Mouse (Mus musculus) CH12.LX (cell line): ENCODE results near the gene Adam17. TPM values are rescaled to one million over a fixed set of nuclear protein-coding genes. Genes with fewer than 3 reads are reported as not detected.

ENCODE experiments used
- DNase-seq: peaks from one replicate; pipeline ENCODE4 v3.0.0-alpha.2; 2013; ENCODE audit errors: extremely low read depth
- H3K27ac ChIP-seq: 2 replicates; pipeline ENCODE4 v1.5.1; 2012; ENCODE audit warnings: low read depth, mild to moderate bottlenecking, control low read depth, moderate library complexity; ENCODE audit not compliant: insufficient read depth
- H3K27me3 ChIP-seq: replicated peaks from 2 replicates; pipeline ENCODE3; 2012; ENCODE audit warnings: inconsistent platforms
- H3K36me3 ChIP-seq, 2 experiments: replicated peaks in 1 of 2; 2 replicates each; pipeline versions ENCODE3 to v1.6.1; 2012; ENCODE audit warnings: inconsistent platforms in 1 of 2, low read length in 1 of 2, mild to moderate bottlenecking in 1 of 2, mixed read lengths in 1 of 2, moderate library complexity in 1 of 2; ENCODE audit not compliant: control insufficient read depth in 1 of 2, insufficient read depth in 1 of 2
- H3K4me1 ChIP-seq, 2 experiments: 2 replicates each; pipeline ENCODE4 v1.6.1; 2012; ENCODE audit warnings: inconsistent platforms in 1 of 2, moderate library complexity in 1 of 2; ENCODE audit not compliant: insufficient read depth in 2 of 2, control insufficient read depth in 1 of 2
- H3K4me2 ChIP-seq: 2 replicates; pipeline ENCODE4 v1.6.1; 2012; ENCODE audit warnings: low read depth, mild to moderate bottlenecking, control low read depth; ENCODE audit not compliant: poor library complexity, insufficient read depth, severe bottlenecking
- H3K4me3 ChIP-seq, 3 experiments: fragments of 150-350 bp in 1 of 3; sonication (generic) in 1 of 3; replicated peaks in 1 of 3; 2 replicates each; pipeline versions ENCODE3 to v1.5.1; 2011 to 2012; ENCODE audit warnings: low read depth in 2 of 3, low read length in 2 of 3, mild to moderate bottlenecking in 2 of 3, moderate library complexity in 2 of 3, control low read depth in 1 of 3, improper control_type of control experiment in 1 of 3, inconsistent platforms in 1 of 3, mixed read lengths in 1 of 3; ENCODE audit not compliant: poor library complexity in 1 of 3
- H3K79me2 ChIP-seq: replicated peaks from 2 replicates; pipeline ENCODE4 v1.6.1; 2012; ENCODE audit warnings: mild to moderate bottlenecking, moderate library complexity; ENCODE audit not compliant: control insufficient read depth, poor library complexity, insufficient read depth, severe bottlenecking; ENCODE audit errors: extremely low read depth
- H3K9ac ChIP-seq: 2 replicates; pipeline ENCODE4 v1.6.1; 2012; ENCODE audit warnings: low read depth, mild to moderate bottlenecking, control low read depth, moderate library complexity; ENCODE audit not compliant: insufficient read depth
- H3K9me3 ChIP-seq: replicated peaks from 2 replicates; pipeline ENCODE3; 2012; ENCODE audit warnings: low read length, inconsistent platforms, mixed read lengths
- CHD1 ChIP-seq: IDR thresholded peaks from 2 replicates; pipeline ENCODE4 v1.6.1; 2012; ENCODE audit warnings: low read depth, low read length, improper control_type of control experiment, inconsistent platforms
- CHD2 ChIP-seq: IDR thresholded peaks from 2 replicates; pipeline ENCODE4 v1.6.1; 2011; ENCODE audit warnings: low read length, improper control_type of control experiment
- CTCF ChIP-seq, 2 experiments: IDR thresholded peaks in 1 of 2; conservative IDR thresholded peaks in 1 of 2; 2 replicates each; pipeline ENCODE4 v1.5.1; 2011 to 2012; ENCODE audit warnings: low read depth in 2 of 2, low read length in 2 of 2, improper control_type of control experiment in 1 of 2, inconsistent platforms in 1 of 2, mild to moderate bottlenecking in 1 of 2, moderate library complexity in 1 of 2
- E2F4 ChIP-seq: IDR thresholded peaks from 2 replicates; pipeline ENCODE4 v1.6.1; 2011; ENCODE audit warnings: low read depth, low read length, improper control_type of control experiment; ENCODE audit not compliant: insufficient replicate concordance
- ELF1 ChIP-seq: IDR thresholded peaks from 2 replicates; pipeline ENCODE4 v1.6.1; 2014; ENCODE audit warnings: low read depth, mild to moderate bottlenecking, inconsistent platforms, low read length, improper control_type of control experiment
- EP300 ChIP-seq: IDR thresholded peaks from 2 replicates; pipeline ENCODE4 v1.6.1; 2011; ENCODE audit warnings: low read length, improper control_type of control experiment
- ETS1 ChIP-seq: conservative IDR thresholded peaks from 2 replicates; pipeline ENCODE4 v1.6.1; 2012; ENCODE audit warnings: low read depth, mild to moderate bottlenecking, inconsistent platforms, low read length, improper control_type of control experiment, moderate library complexity
- GABPA ChIP-seq: IDR thresholded peaks from 2 replicates; pipeline ENCODE4 v1.6.1; 2012; ENCODE audit warnings: low read depth, low read length, improper control_type of control experiment, inconsistent platforms; ENCODE audit not compliant: insufficient replicate concordance
- JUN ChIP-seq: IDR thresholded peaks from 2 replicates; pipeline ENCODE4 v1.6.1; 2011; ENCODE audit warnings: low read depth, mild to moderate bottlenecking, low read length, improper control_type of control experiment, moderate library complexity; ENCODE audit not compliant: insufficient read depth
- JUND ChIP-seq: conservative IDR thresholded peaks from 2 replicates; pipeline ENCODE4 v1.6.1; 2011; ENCODE audit warnings: low read depth, low read length, improper control_type of control experiment
- KAT2A ChIP-seq: IDR thresholded peaks from 2 replicates; pipeline ENCODE4 v1.6.1; 2012; ENCODE audit warnings: low read length, improper control_type of control experiment, inconsistent platforms; ENCODE audit not compliant: insufficient replicate concordance
- MAFK ChIP-seq: IDR thresholded peaks from 2 replicates; pipeline ENCODE4 v1.6.1; 2011; ENCODE audit warnings: low read length, improper control_type of control experiment; ENCODE audit not compliant: insufficient replicate concordance
- MAX ChIP-seq: IDR thresholded peaks from 2 replicates; pipeline ENCODE4 v1.6.1; 2011; ENCODE audit warnings: low read length, improper control_type of control experiment
- MXI1 ChIP-seq: IDR thresholded peaks from 2 replicates; pipeline ENCODE4 v1.6.1; 2011; ENCODE audit warnings: mild to moderate bottlenecking, low read depth, low read length, improper control_type of control experiment
- NRF1 ChIP-seq: IDR thresholded peaks from 2 replicates; pipeline ENCODE4 v1.6.1; 2014; ENCODE audit warnings: low read depth, mild to moderate bottlenecking, inconsistent platforms, low read length, improper control_type of control experiment, moderate library complexity
- SIN3A ChIP-seq: IDR thresholded peaks from 2 replicates; pipeline ENCODE4 v1.6.1; 2012; ENCODE audit warnings: low read length, improper control_type of control experiment, inconsistent platforms
- TBP ChIP-seq: conservative IDR thresholded peaks from 2 replicates; pipeline ENCODE4 v1.6.1; 2011; ENCODE audit warnings: low read depth, low read length, improper control_type of control experiment
- TCF12 ChIP-seq: IDR thresholded peaks from 2 replicates; pipeline ENCODE4 v1.6.1; 2014; ENCODE audit warnings: low read depth, mild to moderate bottlenecking, inconsistent platforms, low read length, improper control_type of control experiment
- UBTF ChIP-seq: IDR thresholded peaks from 2 replicates; pipeline ENCODE4 v1.6.1; 2012; ENCODE audit warnings: low read depth, mild to moderate bottlenecking, inconsistent platforms, low read length, improper control_type of control experiment, moderate library complexity
- USF1 ChIP-seq: IDR thresholded peaks from 2 replicates; pipeline ENCODE4 v1.6.1; 2014; ENCODE audit warnings: low read depth, mild to moderate bottlenecking, inconsistent platforms, low read length, improper control_type of control experiment
- dilution Hi-C: fragments of 300-500 bp; cut with MboI; formaldehyde crosslinking; loops from 2 replicates; pipeline ENCODE4 v1.14.3; 2020; ENCODE audit warnings: low sequenced_read_pairs; ENCODE audit not compliant: extremely low pct_unique_long_range_greater_than_20kb, extremely low pct_ligation_motif_present
- in situ Hi-C: fragments of 300-500 bp; cut with MboI; formaldehyde crosslinking; loops from 3 replicates; pipeline ENCODE4 v1.14.3; 2019; ENCODE audit warnings: low sequenced_read_pairs, low pct_ligation_motif_present, low pct_unique_long_range_greater_than_20kb, mixed read lengths
- polyA plus RNA-seq: library from polyadenylated mRNA; unstranded; fragments of >175 nt; gene quantifications from 2 replicates; pipeline ENCODE4 v1.2.1, GENCODE M21; 2012; ENCODE audit warnings: low read depth; ENCODE audit not compliant: insufficient read length
- total RNA-seq, 2 experiments: library from RNA; depleted of rRNA; stranded (reverse); fragments of 300-350 nt in 1 of 2; fragments of >200 nt in 1 of 2; gene quantifications; 2 replicates each; pipeline ENCODE4 v1.2.3; 2012 to 2014

The Adam17 gene
- total and polyA plus RNA-seq, 3 experiments: 47.5 to 60.1 (median 50.1) TPM

GRCm38 (mm10) chr12:21418083-21418482 is 44.7 kb upstream of the Adam17 start:
- dilution Hi-C loops (no loop called here), in situ Hi-C loops (loop anchor here (5.0 kb wide), 2 partner anchors 41 to 44 kb away; no protein-coding TSS in a partner anchor)
- peaks cover 4% of the 10 kb centered on the region for H3K9me3 ChIP-seq
- H3K36me3 ChIP-seq: peaks cover 3 to 20% of the 10 kb centered on the region in 2 experiments
- peaks cover 35% of the 10 kb centered on the region for H3K79me2 ChIP-seq
- H3K4me1 ChIP-seq: peaks cover 2 to 20% of the 10 kb centered on the region in 2 experiments; a peak in 3 of 4 replicates
- no peak for TF ChIP-seq NRF1
- no peak for TF ChIP-seq MAFK
- TF ChIP-seq ELF1: no peak
- no peak for TF ChIP-seq CHD1
- no peak for TF ChIP-seq E2F4
- TF ChIP-seq USF1: no peak
- no peak for TF ChIP-seq JUND
- TF ChIP-seq UBTF: no peak
- TF ChIP-seq ETS1: no peak
- no peak for TF ChIP-seq KAT2A
- no peak for TF ChIP-seq MXI1
- no peak for TF ChIP-seq CTCF (conservative IDR thresholded peaks at IDR 0.05 in 1 of 2, IDR thresholded peaks at IDR 0.05 in 1 of 2; ENCODE audit: low read depth in 2 of 2, low read length in 2 of 2)
- TF ChIP-seq TBP: no peak
- TF ChIP-seq CHD2: no peak
- TF ChIP-seq SIN3A: no peak
- no peak for TF ChIP-seq EP300
- no peak for TF ChIP-seq JUN
- TF ChIP-seq MAX: no peak
- TF ChIP-seq GABPA: no peak
- no peak for TF ChIP-seq TCF12
- peak overlapping the region; percentile 81 for H3K9ac ChIP-seq
- H3K27me3 ChIP-seq: no peaks in the 10 kb centered on the region
- H3K4me2 ChIP-seq: peak overlapping the region; percentile 97
- H3K27ac ChIP-seq: peak overlapping the region; percentile 44; the same call in 1 of the 2 replicates
- H3K4me3 ChIP-seq: peak overlapping the region; percentile 44 to 92 (median 83)
- no peak for DNase-seq
